In genomic region chr6:136431169-136431895, GRCm38 (mm10) we compare ENCODE assay signal across 15 mouse cellular contexts. TPM values are rescaled to one million over a fixed set of nuclear protein-coding genes. Genes with fewer than 3 reads are reported as not detected.
DNase-seq lines count a peak whose midpoint lies in the region; ATAC-seq lines count a peak whose summit lies in the region.
"Had no signal": no experiment of that assay in that cellular context is flagged by ENCODE, and none has a peak within 500 bp of the region (broad histone marks: within the 10 kb centered on the region; RNA-seq: fewer than 3 reads in every experiment).

No protein-coding gene starts in this region.

- DNase-seq in forebrain, embryonic 14.5 days (ENCODE audit: low spot score) = peak; percentile 46
- DNase-seq in limb, embryonic 10.5 days (ENCODE audit: low spot score) = no peak
- no peak for DNase-seq in spleen, postnatal 4 days (ENCODE audit: low spot score in 2 of 2)
- DNase-seq in thymus, postnatal 25 days = no peak
- DNase-seq: kidney, adult 8-10 months; right cerebral cortex, postnatal 14 days had no signal

- H3K9ac ChIP-seq in forebrain, embryonic 14.5 days (ENCODE audit: low read length) = no peak overlapping the region
- H3K9ac ChIP-seq in forebrain, embryonic 16.5 days (replicated peaks; ENCODE audit: low read depth, low read length) = no peak overlapping the region
- no peak overlapping the region for H3K9ac ChIP-seq in limb, embryonic 12.5 days (replicated peaks)
- H3K9ac ChIP-seq: liver, embryonic 14.5 days; neural tube, embryonic 13.5 days had no signal

- H3K4me2 ChIP-seq in forebrain, embryonic 14.5 days (ENCODE audit: low read length) = no peak overlapping the region
- no peak overlapping the region for H3K4me2 ChIP-seq in forebrain, embryonic 16.5 days (ENCODE audit: low read length)
- H3K4me2 ChIP-seq in limb, embryonic 12.5 days = no peak overlapping the region
- H3K4me2 ChIP-seq: midbrain, embryonic 11.5 days; neural tube, embryonic 13.5 days had no signal

- H3K27me3 ChIP-seq in forebrain, embryonic 14.5 days (replicated peaks; ENCODE audit: control insufficient read depth, insufficient read depth, low read length) = no peaks in the 10 kb centered on the region
- no peaks in the 10 kb centered on the region for H3K27me3 ChIP-seq in forebrain, embryonic 16.5 days (replicated peaks; ENCODE audit: control insufficient read depth, insufficient read depth, low read length)
- H3K27me3 ChIP-seq in limb, embryonic 12.5 days = no peaks in the 10 kb centered on the region
- H3K27me3 ChIP-seq in limb, embryonic 10.5 days (ENCODE audit: low read depth, poor library complexity, severe bottlenecking) = no peaks in the 10 kb centered on the region
- H3K27me3 ChIP-seq: neural tube, embryonic 13.5 days had no signal

- H3K36me3 ChIP-seq in forebrain, embryonic 14.5 days (ENCODE audit: control insufficient read depth, insufficient read depth, low read length) = no peaks in the 10 kb centered on the region
- H3K36me3 ChIP-seq in forebrain, embryonic 16.5 days (ENCODE audit: control insufficient read depth, insufficient read depth) = no peaks in the 10 kb centered on the region
- H3K36me3 ChIP-seq in limb, embryonic 12.5 days = no peaks in the 10 kb centered on the region
- no peaks in the 10 kb centered on the region for H3K36me3 ChIP-seq in limb, embryonic 10.5 days
- H3K36me3 ChIP-seq: neural tube, embryonic 13.5 days had no signal

- H3K9me3 ChIP-seq in forebrain, embryonic 14.5 days (replicated peaks; ENCODE audit: control insufficient read depth, low read length) = no peaks in the 10 kb centered on the region
- no peaks in the 10 kb centered on the region for H3K9me3 ChIP-seq in forebrain, embryonic 16.5 days (ENCODE audit: control insufficient read depth, low read length)
- no peaks in the 10 kb centered on the region for H3K9me3 ChIP-seq in limb, embryonic 12.5 days
- no peaks in the 10 kb centered on the region for H3K9me3 ChIP-seq in limb, embryonic 10.5 days (replicated peaks)
- H3K9me3 ChIP-seq: neural tube, embryonic 13.5 days had no signal

- WGBS in forebrain, embryonic 14.5 days = 47% methylated on average over 10 of the region's 10 CpGs
- 45% methylated on average over 10 of the region's 10 CpGs for WGBS in forebrain, embryonic 16.5 days
- WGBS in limb, embryonic 12.5 days = 61% methylated on average over 10 of the region's 10 CpGs
- 72% methylated on average over 10 of the region's 10 CpGs for WGBS in limb, embryonic 10.5 days

- H3K4me3 ChIP-seq in forebrain, embryonic 14.5 days (ENCODE audit: low read depth, low read length) = no peak overlapping the region
- no peak overlapping the region for H3K4me3 ChIP-seq in forebrain, embryonic 16.5 days (replicated peaks; ENCODE audit: low read length)
- H3K4me3 ChIP-seq in limb, embryonic 12.5 days (replicated peaks) = no peak overlapping the region
- H3K4me3 ChIP-seq in limb, embryonic 10.5 days = no peak overlapping the region
- H3K4me3 ChIP-seq: neural tube, embryonic 13.5 days had no signal

- H3K27ac ChIP-seq in forebrain, embryonic 14.5 days (ENCODE audit: low read depth, low read length) = no peak overlapping the region
- H3K27ac ChIP-seq in forebrain, embryonic 16.5 days (ENCODE audit: low read length) = no peak overlapping the region
- H3K27ac ChIP-seq in limb, embryonic 12.5 days = 0 out of 2 replicates have a peak overlapping the region, but pooled peaks have one; percentile 29
- H3K27ac ChIP-seq in limb, embryonic 10.5 days = no peak overlapping the region
- H3K27ac ChIP-seq: liver, embryonic 14.5 days; neural tube, embryonic 13.5 days had no signal

- no peaks in the 10 kb centered on the region for H3K4me1 ChIP-seq in forebrain, embryonic 14.5 days (ENCODE audit: control insufficient read depth, insufficient read depth, low read length)
- H3K4me1 ChIP-seq in forebrain, embryonic 16.5 days (replicated peaks; ENCODE audit: control insufficient read depth, insufficient read depth, low read length) = no peaks in the 10 kb centered on the region
- H3K4me1 ChIP-seq in limb, embryonic 12.5 days (replicated peaks) = no peaks in the 10 kb centered on the region; the same call in 1 of the 2 replicates
- H3K4me1 ChIP-seq in limb, embryonic 10.5 days = no peaks in the 10 kb centered on the region

- no peak for ATAC-seq in forebrain, embryonic 14.5 days
- no peak for ATAC-seq in forebrain, embryonic 16.5 days
- ATAC-seq in limb, embryonic 12.5 days (ENCODE audit: insufficient number of reproducible peaks, insufficient read depth, low FRiP score, low TSS enrichment, low read depth) = no peak
- ATAC-seq in CD4-positive, CD25-positive, alpha-beta regulatory T cell, adult 4 months = peak; percentile 79
- ATAC-seq in inflammation-experienced regulatory T-cells, adult 6 months = peak; percentile 71

RNA-seq across cellular contexts. Expression of gene E330021D16Rik, which starts 16.0 kb away (rescaled TPM):
- polyA plus RNA-seq in forebrain, embryonic 14.5 days (2014; fragmentation: Nextera tagmentation; extraction: Ambion mirVana) = not detected in 2 replicates
- polyA plus RNA-seq in forebrain, embryonic 16.5 days (2015; fragmentation: Nextera tagmentation; extraction: Ambion mirVana) = not detected in 2 replicates
- polyA plus RNA-seq in limb, embryonic 12.5 days (2016; fragmentation: Nextera tagmentation; extraction: Ambion mirVana) = not detected in 2 replicates
- polyA plus RNA-seq in limb, embryonic 10.5 days (2016; fragmentation: Nextera tagmentation; extraction: Ambion mirVana) = not detected in 2 replicates
- 1 to 10 TPM; 1.1 to 1.7 TPM for polyA plus RNA-seq in CD4-positive, CD25-positive, alpha-beta regulatory T cell, adult 4 months (2017; shearing (Covaris generic))
- polyA plus RNA-seq in inflammation-experienced regulatory T-cells, adult 6 months (2017; shearing (Covaris generic)) = under 1 TPM in 2 of 3 experiments, not detected in 1; 0.42 to 0.91 TPM
- polyA plus RNA-seq: C2C12; heart, postnatal 0 days; midbrain, embryonic 11.5 days; neural tube, embryonic 13.5 days had no signal

Comparison
In these comparisons a context has a peak if more than half of its experiments do, and no peak if none do; other contexts are left out.
1. ATAC-seq: peak in CD4-positive, CD25-positive, alpha-beta regulatory T cell, adult 4 months (single experiment) and inflammation-experienced regulatory T-cells, adult 6 months (single experiment); none in forebrain, embryonic 14.5 days (single experiment), forebrain, embryonic 16.5 days (single experiment) and limb, embryonic 12.5 days (single experiment).